8 mouse cellular contexts compared by ENCODE assay signal in the genomic region with DNA sequence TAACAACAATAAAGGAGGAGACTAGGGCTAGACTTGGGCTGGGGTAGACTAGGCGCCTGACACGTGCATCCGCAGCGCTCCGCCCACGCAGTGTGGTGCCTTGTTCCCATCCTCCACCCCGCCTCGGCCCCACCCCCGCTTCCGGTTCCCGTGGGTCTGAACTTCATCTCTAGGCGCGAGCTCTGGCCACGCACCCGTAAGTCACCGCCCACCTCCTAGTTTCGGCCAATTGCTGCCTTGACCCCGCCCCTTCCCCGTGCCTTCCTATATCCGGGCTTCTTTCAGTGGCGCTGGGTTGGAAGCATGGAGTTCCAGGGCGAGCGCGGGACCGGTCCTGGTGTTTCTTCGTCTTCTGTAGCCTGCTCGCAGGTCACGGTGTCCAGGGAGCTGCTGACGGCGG. TPM values are rescaled to one million over a fixed set of nuclear protein-coding genes. Genes with fewer than 3 reads are reported as not detected.
DNase-seq lines count a peak whose midpoint lies in the region; ATAC-seq lines count a peak whose summit lies in the region.

A gene (plus strand): TSS at position 266 of the 400 bp plus-strand sequence.

- ATAC-seq in hematopoietic stem cell, adult 5-6 weeks (replicated peaks in 1 of 2; ENCODE audit: insufficient read depth in 1 of 2, low FRiP score in 2 of 2, low TSS enrichment in 1 of 2, low read depth in 1 of 2, poor library complexity in 2 of 2, severe bottlenecking in 2 of 2), result peak; percentile 95 to 99
- ATAC-seq in lung, embryonic 16.5 days (ENCODE audit: low read depth), result peak; percentile 99

- peak within 1 kb of the TSS; percentile 82 for H3K27ac ChIP-seq in lung, embryonic 16.5 days (ENCODE audit: low read length)

- peak within 1 kb of the TSS; percentile 76 for H3K4me2 ChIP-seq in lung, embryonic 16.5 days (ENCODE audit: low read depth, low read length)

- H3K9ac ChIP-seq in lung, embryonic 16.5 days (ENCODE audit: low read length), result peak within 1 kb of the TSS; percentile 88

- H3K4me3 ChIP-seq in lung, embryonic 16.5 days (ENCODE audit: low read length), result peak within 1 kb of the TSS; percentile 91

- 0% methylated on average over 30 of the region's 30 CpGs for WGBS in lung, embryonic 16.5 days

- no peaks in the 10 kb centered on the region for H3K27me3 ChIP-seq in lung, embryonic 16.5 days (ENCODE audit: control insufficient read depth, insufficient read depth, low read depth, low read length)

- DNase-seq in MEL-GATA-1-ER (ENCODE audit: extremely low read depth, low read depth), result peak; percentile 89
- peak; percentile 96 for DNase-seq in cerebellum, adult 8-10 months
- peak; percentile 96 for DNase-seq in forelimb bud, embryonic 11.5 days (ENCODE audit: low read depth, low spot score)
- DNase-seq in layer of hippocampus, adult 9-10 months (ENCODE audit: low spot score), result peak; percentile 95
- peak; percentile 87 for DNase-seq in ovary, postnatal 10 days (ENCODE audit: low spot score)
- peak; percentile 95 to 97 for DNase-seq in thymus, postnatal 10 days (ENCODE audit: low spot score in 2 of 2)

- H3K36me3 ChIP-seq in lung, embryonic 16.5 days (ENCODE audit: control insufficient read depth, insufficient read depth, low read length), result peaks cover 11% of the 10 kb centered on the region; the same call in 1 of the 2 replicates

- peaks cover 11% of the 10 kb centered on the region; the same call in 1 of the 2 replicates for H3K4me1 ChIP-seq in lung, embryonic 16.5 days (replicated peaks; ENCODE audit: control insufficient read depth, insufficient read depth, low read length)

- H3K9me3 ChIP-seq in lung, embryonic 16.5 days (ENCODE audit: control insufficient read depth, low read length), result no peaks in the 10 kb centered on the region

RNA-seq across cellular contexts. Expression of the gene that starts here (rescaled TPM):
- total RNA-seq in hematopoietic stem cell, adult 5-6 weeks (2017), result 1.5 TPM in 2 replicates
- polyA plus RNA-seq in lung, embryonic 16.5 days (2015; fragmentation: Nextera tagmentation; extraction: Ambion mirVana), result 0.58 TPM in 2 replicates

Comparison
In these comparisons a context has a peak if more than half of its experiments do, and no peak if none do; other contexts are left out.
1. Peak in every context shown above with its lines: DNase-seq, ATAC-seq, H3K4me3 ChIP-seq and H3K27ac ChIP-seq.
2. Peak in ATAC-seq, H3K4me3 ChIP-seq, H3K27ac ChIP-seq, H3K9ac ChIP-seq and H3K4me2 ChIP-seq in lung, embryonic 16.5 days; RNA of the gene not detected or under 1 TPM.